Mouse (Mus musculus) heart, postnatal 0 days (tissue): Measurements from ENCODE around the gene Dhx30.

ENCODE experiments used
- CTCF ChIP-seq: IDR thresholded peaks from 2 replicates; pipeline ENCODE4 v1.5.1; 2016; ENCODE audit warnings: antibody characterized with exemption, control low read depth, low read depth
- EP300 ChIP-seq: IDR thresholded peaks from 2 replicates; pipeline ENCODE4 v1.6.1; 2016; ENCODE audit warnings: antibody characterized with exemption, low read depth

- TF ChIP-seq EP300 = no peak
- no peak for TF ChIP-seq CTCF
These were observed 47.3 kb downstream of the Dhx30 start for GRCm38 (mm10) chr9:110070358-110070757.
